Mouse (Mus musculus): ENCODE data around the gene Akap2.

Gene Akap2

DNA sequence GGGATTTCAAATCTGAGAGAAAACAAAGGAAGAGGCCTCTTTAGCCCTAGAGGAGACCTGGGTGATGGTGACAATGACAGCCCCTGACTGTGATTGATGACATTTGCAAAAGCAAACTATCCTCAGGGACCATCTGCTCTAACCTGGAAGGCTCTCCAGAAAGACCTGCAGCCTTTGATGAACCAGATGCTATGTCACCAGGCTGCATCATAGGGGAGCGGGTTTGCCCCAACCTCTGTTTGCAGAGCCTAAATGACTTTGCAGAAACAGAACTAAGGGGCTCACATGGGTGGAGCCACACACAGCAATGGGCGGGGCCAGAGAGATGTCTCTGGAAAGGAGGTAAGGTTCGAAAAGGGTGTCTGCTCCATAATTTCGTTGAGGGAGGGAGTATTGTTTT lies 115.6 kb downstream of the Akap2 start:
- DNase-seq (ENCODE audit: extremely low spot score): peak; percentile 59

GRCm38 (mm10) chr4:57834141-57834540 lies 116.7 kb downstream of the Akap2 start:
- no peak for DNase-seq (ENCODE audit: extremely low spot score)

DNA sequence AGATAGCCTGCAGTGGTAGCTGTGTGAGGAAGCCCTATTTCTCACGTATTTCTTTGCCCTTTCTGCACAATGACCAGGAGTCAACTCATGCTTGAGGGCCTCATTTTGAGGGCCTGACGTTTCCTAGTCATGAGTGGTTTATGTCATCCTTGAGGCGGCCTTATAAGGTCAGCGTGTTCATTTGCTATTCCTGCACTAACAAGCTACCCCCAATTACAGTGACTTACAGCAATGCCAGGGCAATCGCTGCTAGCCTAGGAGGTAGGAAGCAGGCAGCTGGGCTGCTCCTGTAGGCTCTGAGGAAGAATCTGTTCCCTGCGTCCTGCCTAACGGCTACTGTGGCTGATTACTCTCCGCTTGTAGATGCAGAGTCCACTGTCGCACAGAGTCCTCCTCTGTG lies 119.6 kb downstream of the Akap2 start:
- no peak for DNase-seq (ENCODE audit: extremely low spot score)

GRCm38 (mm10) chr4:57839343-57839742 lies 121.9 kb downstream of the Akap2 start:
- DNase-seq (ENCODE audit: extremely low spot score): no peak

GRCm38 (mm10) chr4:57841911-57842310 lies 124.5 kb downstream of the Akap2 start:
- DNase-seq (ENCODE audit: extremely low spot score): no peak

DNA sequence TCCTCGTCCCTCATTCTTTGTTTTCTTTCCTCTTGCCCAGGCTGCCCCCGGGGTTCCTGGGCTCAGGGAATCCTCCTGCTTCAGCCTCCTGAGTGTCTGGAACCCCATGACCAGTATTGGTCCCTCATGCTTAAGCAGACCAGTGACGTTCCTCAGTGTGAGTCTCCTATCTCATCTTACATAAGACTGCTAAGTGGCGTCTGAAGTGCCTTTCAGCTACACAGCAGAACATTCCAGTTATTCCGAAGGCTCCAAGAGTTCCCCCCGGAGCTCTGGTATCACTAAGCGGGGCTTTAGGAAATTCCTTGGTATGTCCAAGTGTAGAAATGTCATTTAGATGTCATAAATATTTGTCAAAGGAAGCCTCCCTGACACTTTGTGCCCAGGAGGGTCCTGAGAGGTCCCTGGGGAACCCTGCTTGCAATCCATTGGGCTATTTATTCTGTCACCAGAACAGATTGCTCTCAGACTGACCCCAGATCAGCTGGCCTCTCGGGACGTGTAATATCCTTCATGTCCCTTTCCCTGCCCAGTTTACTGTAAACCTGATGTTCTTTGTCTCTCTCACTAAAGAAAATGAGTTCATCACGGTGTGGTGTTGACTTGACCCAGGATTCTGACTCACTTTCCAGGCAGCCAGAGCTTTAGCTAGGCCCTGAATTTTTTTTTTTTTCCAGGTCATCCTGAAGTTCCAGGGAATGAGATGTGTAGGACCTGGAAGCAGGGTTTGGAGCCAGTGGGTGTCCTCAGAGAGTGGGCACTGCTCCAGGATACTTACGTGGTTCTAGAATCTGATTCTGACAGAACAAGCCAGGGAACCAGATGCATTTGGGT lies 125.2 kb downstream of the Akap2 start:
- DNase-seq (ENCODE audit: extremely low spot score): no peak

DNA sequence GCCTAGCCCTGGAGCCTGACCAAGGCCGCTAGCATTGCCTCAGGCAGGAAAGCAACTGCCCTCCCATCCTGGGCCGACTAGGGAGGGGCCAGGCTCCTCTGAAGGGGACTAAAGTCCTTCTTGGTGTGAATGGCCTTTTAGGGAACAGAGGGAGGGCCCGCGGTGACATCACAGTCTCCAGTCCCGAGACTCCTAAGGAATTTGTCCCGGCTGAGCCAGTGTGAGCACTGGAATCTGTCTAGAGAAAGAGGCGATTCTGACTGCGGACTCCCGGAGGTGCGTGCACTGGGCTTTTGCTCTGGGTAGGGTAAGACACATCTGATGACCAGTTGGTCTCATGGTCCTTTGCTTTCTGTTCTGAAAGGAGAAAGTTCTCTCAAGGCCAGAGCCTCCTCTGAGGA lies 127.6 kb downstream of the Akap2 start:
- peak; percentile 85 for DNase-seq (ENCODE audit: extremely low spot score)

DNA sequence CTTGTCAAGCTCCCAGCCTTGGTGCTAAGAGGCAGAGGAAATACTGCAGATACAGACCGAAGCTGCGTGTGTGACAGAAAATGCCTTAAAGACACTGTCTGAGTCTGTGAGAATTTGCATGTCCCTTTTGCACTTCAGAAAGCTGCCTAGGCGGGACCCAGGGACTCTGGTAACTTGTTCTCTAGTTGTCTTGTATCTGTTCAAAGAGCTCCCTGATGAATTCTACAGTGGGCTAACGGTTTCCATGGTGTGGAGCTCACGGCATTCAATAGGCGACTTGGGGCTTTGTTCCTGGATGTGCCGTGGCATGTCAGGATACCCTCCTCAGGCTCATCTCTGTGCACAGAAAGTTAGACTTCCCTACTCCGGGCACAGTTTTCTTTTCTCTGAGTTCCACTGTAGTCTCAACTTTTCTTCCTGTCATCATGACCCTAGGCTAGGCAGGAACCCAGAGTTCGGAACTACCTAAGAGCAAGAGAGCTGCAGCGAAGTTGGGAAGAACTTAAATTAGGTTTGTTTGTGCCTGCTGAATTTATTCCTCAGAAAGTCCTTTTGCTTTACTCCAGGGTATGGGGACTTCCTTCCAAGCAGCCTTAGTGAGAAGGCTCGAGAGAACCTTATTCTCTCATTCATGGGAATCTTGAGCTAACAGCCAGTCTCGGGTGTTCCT lies 128.2 kb downstream of the Akap2 start:
- peak; percentile 60 for DNase-seq (ENCODE audit: extremely low spot score)

DNA sequence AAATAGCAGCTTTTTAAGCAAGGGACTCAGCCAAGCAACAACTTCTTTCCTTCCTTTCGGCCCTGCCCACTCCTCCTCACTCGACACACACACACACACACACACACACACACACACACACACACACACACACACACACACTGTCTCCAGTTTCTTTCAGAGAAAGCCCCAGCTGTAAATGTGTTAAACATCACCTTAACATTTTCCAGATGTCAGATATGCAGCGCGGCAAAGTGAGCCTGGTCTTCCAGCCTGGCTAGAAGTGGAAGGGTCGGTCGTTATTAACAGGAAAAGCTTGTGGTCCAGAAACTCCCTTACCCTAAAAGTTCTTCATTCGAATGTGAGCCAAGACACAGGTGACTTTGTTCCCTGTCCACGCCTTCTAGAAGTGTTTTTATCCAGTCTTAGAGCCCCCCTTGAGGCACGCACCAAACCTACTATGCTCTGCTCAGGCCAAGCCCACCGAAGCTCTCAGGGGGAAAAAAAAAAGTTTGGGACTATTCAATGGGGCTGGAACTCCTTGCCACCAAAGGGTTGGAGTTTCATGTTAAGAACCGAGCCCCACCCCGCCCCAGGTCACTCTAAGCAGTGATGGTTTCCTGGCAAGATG lies 129.0 kb downstream of the Akap2 start:
- DNase-seq (ENCODE audit: extremely low spot score): peak; percentile 63

DNA sequence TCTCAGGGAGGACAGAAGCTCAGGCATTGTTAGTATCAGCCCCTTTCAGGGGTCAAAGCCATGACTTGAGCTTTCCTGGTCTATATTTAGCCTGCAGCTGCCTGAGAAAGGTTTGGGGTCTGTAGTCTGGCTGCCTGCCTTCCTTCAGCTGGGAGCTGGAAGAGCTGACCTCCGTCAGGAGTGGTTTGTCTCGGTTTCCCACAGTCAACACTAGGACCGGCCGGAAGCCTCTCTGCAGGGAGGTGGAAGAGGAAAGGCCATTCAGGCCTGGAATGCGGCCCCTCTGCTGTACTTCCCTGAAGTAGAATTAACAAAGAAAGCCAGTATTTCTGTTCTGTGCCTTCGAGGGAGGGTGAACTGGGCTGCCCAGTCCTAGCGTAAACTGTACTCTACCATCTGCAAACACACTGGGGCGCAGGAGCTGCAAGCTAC lies 129.6 kb downstream of the Akap2 start:
- DNase-seq (ENCODE audit: extremely low spot score): no peak

GRCm38 (mm10) chr4:57847676-57848075 lies 130.2 kb downstream of the Akap2 start:
- DNase-seq (ENCODE audit: extremely low spot score): no peak

DNA sequence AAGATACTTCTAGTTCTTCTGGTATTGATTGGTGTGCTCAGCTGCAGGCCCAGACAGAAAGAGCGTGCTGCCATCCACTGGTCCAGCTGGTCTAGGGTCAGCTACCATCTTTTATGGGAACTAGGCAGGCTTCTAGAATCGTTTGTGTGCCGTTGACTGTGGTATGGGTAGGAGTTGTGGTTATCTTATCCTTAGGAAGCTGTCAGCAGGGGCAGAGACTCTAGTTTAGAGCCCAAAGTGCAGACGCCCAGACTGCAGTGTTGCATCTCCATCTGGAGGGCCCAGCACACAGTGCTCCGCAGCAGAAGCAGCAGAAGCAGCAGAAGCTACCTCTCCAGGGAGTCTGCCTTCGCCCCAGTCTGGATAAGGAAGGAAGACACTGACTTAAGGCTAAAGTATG lies 132.0 kb downstream of the Akap2 start:
- DNase-seq (ENCODE audit: extremely low spot score): no peak

DNA sequence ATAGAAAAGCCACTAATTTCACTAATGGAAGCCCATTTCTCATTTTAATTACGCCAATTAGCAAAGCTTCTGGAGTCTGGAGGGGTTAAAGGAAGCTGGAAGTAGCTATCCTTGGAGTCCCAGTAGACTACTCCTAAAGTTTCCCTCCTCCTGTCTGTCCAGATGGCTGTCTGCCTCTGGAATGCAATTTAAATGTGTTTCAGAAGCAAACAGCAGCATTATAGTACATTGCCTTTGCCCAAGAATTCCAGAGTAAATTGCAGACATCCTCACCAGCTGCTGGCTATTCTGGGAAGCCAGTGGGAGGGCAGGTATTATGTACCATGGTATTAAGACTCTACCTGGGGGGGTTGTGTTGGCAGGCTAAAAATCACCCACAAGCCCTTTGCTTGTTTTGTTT lies 134.3 kb downstream of the Akap2 start:
- DNase-seq (ENCODE audit: extremely low spot score): no peak

DNA sequence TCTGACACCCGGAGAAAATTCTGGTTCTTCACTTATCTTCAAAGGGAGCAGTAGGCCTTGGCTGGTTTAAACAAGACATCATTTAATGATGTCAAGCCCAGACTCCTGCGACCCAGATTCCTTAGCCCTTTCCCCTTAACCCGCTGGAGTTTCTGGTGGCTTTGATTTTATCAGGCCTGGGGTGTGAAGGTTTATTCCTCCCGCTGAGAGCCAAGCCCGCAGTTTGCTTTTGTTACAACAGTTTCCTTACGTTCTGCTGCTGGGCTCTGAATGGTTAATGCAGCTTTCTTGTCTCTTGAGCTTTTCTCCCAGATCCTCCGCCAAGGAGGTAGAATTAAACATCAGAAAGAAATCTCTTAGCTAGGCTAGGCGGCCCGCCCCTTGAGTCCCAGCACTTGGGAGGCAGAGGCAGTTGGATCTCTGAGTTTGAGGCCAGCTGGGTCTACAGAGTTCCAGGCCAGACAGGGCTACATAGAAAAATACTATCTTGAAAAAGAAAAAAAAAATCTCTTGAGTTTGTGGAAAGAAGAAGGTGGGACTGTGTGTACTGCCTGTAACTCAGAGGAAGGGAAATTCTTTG lies 135.1 kb downstream of the Akap2 start:
- no peak for DNase-seq (ENCODE audit: extremely low spot score)

- no peak for DNase-seq (ENCODE audit: extremely low spot score)
Observed at GRCm38 (mm10) chr4:57854181-57854580, 136.7 kb downstream of the Akap2 start.

- no peak for DNase-seq (ENCODE audit: extremely low spot score)
Observed at GRCm38 (mm10) chr4:57855281-57855941, 138.0 kb downstream of the Akap2 start.

DNA sequence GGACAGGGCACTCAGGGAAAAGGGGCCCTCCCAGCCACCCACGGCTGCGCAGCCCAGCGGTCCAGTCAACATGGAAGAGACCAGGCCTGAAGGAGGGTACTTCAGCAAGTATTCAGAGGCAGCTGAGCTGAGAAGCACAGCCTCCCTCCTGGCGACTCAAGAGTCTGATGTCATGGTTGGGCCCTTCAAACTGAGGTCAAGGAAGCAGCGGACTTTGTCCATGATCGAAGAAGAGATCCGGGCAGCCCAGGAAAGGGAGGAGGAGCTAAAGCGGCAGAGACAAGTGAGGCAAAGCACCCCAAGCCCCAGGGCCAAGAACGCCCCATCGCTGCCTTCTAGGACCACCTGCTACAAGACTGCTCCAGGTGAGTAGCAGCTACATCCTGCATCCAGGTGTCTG lies 139.2 kb downstream of the Akap2 start:
- no peak for DNase-seq (ENCODE audit: extremely low spot score)

DNA sequence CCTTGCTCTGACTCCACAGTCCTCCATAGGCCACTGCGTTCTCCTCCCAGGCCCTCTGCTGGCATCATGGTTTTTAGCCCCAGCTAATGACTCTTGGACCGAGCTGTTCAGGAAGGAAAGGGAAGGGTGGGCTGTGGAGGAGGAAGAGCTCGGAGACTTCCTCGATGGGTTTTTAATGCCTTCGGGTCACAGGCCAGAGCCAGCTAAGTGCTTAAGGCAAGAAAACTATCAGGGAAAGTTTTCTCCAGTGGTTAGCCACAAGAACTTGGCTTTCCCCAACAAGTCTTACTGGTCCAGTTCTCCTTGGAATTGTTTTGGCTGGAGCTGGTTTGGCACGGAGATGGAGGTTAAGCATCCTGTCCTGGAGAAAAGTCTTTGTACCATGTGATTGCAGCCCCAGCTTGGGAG lies 142.8 kb downstream of the Akap2 start:
- DNase-seq (ENCODE audit: extremely low spot score): no peak

DNA sequence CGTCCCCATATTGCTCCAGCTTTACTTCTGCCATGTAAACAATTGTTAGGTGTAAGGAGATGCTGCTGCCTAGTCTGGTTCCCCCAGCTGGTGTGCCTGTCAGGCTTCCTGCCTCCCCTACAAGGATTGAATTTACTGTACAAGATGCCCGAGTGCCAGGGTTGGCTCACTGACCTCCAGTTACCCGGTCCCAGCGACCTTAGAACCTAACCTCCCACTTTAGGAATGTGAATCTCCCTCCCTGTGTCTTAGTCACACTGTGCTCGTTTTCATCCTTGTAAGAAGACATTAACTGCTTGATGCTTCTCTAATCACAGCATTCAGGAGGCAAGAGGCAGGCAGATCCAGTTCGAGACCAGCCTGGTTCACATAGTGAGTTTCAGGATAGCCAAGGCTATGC lies 143.7 kb downstream of the Akap2 start:
- no peak for DNase-seq (ENCODE audit: extremely low spot score)

DNA sequence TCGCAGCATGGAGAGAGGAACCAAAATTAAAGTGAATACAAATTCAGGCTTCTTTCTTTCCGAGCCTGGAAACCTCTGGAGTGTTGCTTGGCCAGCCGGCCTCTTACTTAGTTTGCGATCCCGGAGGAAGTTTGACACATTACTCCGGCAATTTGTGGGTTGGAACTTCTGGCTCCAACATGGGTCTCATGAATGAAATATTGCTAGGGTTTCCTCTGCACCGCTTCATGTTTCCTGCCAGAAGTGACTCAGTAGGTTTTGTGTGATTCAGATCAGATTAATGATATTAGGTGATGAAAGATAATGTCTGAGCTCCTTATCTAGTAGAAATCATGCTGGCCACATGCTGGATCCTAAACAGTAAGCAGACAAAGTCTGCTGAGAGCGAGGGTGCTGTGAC lies 144.4 kb downstream of the Akap2 start:
- no peak for DNase-seq (ENCODE audit: extremely low spot score)

GRCm38 (mm10) chr4:57862269-57862986 lies 145.0 kb downstream of the Akap2 start:
- no peak for DNase-seq (ENCODE audit: extremely low spot score)
